Mouse (Mus musculus) lung, postnatal 10 days (tissue): Measurements from ENCODE around the gene Gprin2.

Experiments
- DNase-seq: peaks from one replicate; pipeline ENCODE4 v3.0.0; 2021

The Gprin2 gene

GRCm38 (mm10) chr14:34200738-34201230, 669 bp downstream of the Gprin2 start:
- DNase-seq: peak; percentile 73

GRCm38 (mm10) chr14:34196706-34197105, 4.7 kb downstream of the Gprin2 start:
- DNase-seq: peak; percentile 8

GRCm38 (mm10) chr14:34195466-34195865, 6.0 kb downstream of the Gprin2 start:
- no peak for DNase-seq

GRCm38 (mm10) chr14:34193879-34194278, 7.6 kb downstream of the Gprin2 start:
- DNase-seq: no peak

GRCm38 (mm10) chr14:34190361-34190760, 11.1 kb downstream of the Gprin2 start:
- no peak for DNase-seq

GRCm38 (mm10) chr14:34188629-34189028, 12.8 kb downstream of the Gprin2 start:
- peak; percentile 84 for DNase-seq

- no peak for DNase-seq
These were observed 18.4 kb downstream of the Gprin2 start for GRCm38 (mm10) chr14:34183101-34183500.

GRCm38 (mm10) chr14:34179351-34179750, 22.1 kb downstream of the Gprin2 start:
- DNase-seq: no peak

- no peak for DNase-seq
These were observed 30.3 kb downstream of the Gprin2 start for GRCm38 (mm10) chr14:34171107-34171506.

- DNase-seq: no peak
These were observed 45.7 kb downstream of the Gprin2 start for GRCm38 (mm10) chr14:34155752-34156151.

- peak; percentile 74 for DNase-seq
These were observed 46.7 kb downstream of the Gprin2 start for GRCm38 (mm10) chr14:34154601-34155337.

GRCm38 (mm10) chr14:34152342-34152741, 49.1 kb downstream of the Gprin2 start, which contains the start of gene Npy4r:
Gene Npy4r, minus strand, starts transcription at chr14:34152489.
- DNase-seq: peak; percentile 81

GRCm38 (mm10) chr14:34142915-34143314, 58.5 kb downstream of the Gprin2 start:
- no peak for DNase-seq

GRCm38 (mm10) chr14:34142316-34142715, 59.1 kb downstream of the Gprin2 start:
- no peak for DNase-seq

- DNase-seq: no peak
These were observed 61.5 kb downstream of the Gprin2 start for GRCm38 (mm10) chr14:34139671-34140664.
